Mouse (Mus musculus): ENCODE results near the gene Vwa3b. TPM values are rescaled to one million over a fixed set of nuclear protein-coding genes. Genes with fewer than 3 reads are reported as not detected.

Vwa3b gene
- polyA plus RNA-seq, 1 experiment from 2014 or later: not detected

DNA sequence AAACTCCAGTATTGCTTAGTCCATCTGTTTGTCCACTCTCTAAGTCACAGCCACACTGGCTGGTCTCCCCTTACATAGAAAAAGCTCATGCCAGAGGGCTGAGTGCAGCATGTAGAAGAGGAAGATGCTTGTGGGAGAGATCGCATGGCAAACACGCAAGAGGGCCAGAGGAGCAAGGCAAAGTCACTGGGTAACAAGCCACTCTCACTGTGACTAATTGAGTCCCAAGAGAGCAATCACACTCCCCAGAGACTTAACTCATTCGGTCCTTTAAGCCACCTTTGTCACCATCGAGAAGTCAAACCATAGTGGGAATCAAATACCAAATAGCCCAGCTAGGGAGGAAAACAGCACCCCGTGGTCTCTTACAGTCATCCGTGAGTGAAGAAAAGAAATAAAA is 38.2 kb upstream of the Vwa3b start:
- no peak overlapping the region for H3K27ac ChIP-seq (ENCODE audit: low read depth, low read length)
- no peaks in the 10 kb centered on the region for H3K36me3 ChIP-seq (ENCODE audit: control insufficient read depth, insufficient read depth, low read length)
- WGBS: 87% methylated on average over 6 of the region's 6 CpGs
- no peaks in the 10 kb centered on the region for H3K4me1 ChIP-seq (replicated peaks; ENCODE audit: control insufficient read depth, insufficient read depth, low read length)
- no peak for DNase-seq (ENCODE audit: low spot score)
- no peak overlapping the region for H3K4me2 ChIP-seq
- H3K9ac ChIP-seq (ENCODE audit: low read depth, low read length): no peak overlapping the region
- H3K4me3 ChIP-seq (ENCODE audit: low read depth, low read length): no peak overlapping the region
- H3K9me3 ChIP-seq (ENCODE audit: control insufficient read depth, low read length): no peaks in the 10 kb centered on the region
- H3K27me3 ChIP-seq (replicated peaks; ENCODE audit: control insufficient read depth, insufficient read depth, low read length): peaks cover 3% of the 10 kb centered on the region
- no peak for ATAC-seq (replicated peaks; ENCODE audit: low FRiP score)

DNA sequence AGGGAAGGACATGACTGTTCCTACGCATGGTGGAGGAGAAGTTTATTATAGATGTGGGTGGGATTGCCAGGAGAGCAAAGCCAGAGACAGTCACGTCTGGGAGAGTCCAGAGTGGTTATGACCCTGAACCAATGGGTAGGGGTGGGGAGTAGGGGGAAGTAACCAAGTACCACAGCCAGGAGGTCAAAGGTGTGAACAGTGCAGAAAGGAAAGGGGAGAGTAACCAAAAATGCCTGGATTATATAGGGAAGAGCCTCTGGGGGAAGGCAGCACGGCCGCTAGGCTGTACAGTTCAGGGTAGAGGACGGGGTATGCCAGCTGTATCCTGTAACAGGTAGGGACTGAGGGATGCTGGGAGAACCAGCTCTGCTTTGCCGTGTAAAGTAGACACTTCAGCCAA is 37.8 kb upstream of the Vwa3b start:
- Histone ChIP-seq H3K27ac (ENCODE audit: low read depth, low read length) (no peak overlapping the region), H3K36me3 (ENCODE audit: control insufficient read depth, insufficient read depth, low read length) (no peaks in the 10 kb centered on the region)
- WGBS: 71% methylated on average over 6 of the region's 6 CpGs

DNA sequence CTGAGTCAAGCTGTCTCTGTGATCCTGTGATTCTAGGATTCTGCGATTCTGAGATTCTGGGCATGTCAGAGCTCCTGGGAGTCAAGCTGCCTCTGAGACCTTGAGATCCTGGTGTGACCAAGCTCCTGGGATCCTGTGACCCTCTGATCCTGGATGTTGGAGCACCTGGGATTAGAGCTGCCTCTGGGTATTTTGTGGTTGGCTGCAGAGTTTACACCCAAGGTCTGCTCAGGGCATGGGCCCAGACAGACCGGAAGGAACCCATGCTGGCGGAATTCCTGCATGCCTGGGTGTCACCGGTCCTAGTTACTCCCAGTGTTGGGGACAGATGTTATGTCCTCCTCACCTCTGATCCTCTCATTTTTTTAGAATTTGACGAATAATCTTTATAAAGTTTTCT is 32.1 kb upstream of the Vwa3b start:
- Histone ChIP-seq H3K36me3 (ENCODE audit: control insufficient read depth, insufficient read depth, low read length) (no peaks in the 10 kb centered on the region), H3K27me3 (replicated peaks; ENCODE audit: control insufficient read depth, insufficient read depth, low read length) (no peaks in the 10 kb centered on the region), H3K4me2 (no peak overlapping the region), H3K27ac (ENCODE audit: low read depth, low read length) (no peak overlapping the region), H3K9me3 (ENCODE audit: control insufficient read depth, low read length) (no peaks in the 10 kb centered on the region), H3K4me3 (ENCODE audit: low read depth, low read length) (no peak overlapping the region), H3K4me1 (replicated peaks; ENCODE audit: control insufficient read depth, insufficient read depth, low read length) (no peaks in the 10 kb centered on the region), H3K9ac (ENCODE audit: low read depth, low read length) (no peak overlapping the region)
- no peak for DNase-seq (ENCODE audit: low spot score)
- WGBS: 90% methylated on average over 5 of the region's 5 CpGs
- ATAC-seq (replicated peaks; ENCODE audit: low FRiP score): no peak

More for the DNA sequence above, 37.8 kb upstream of the Vwa3b start:
- ATAC-seq (replicated peaks; ENCODE audit: low FRiP score) (no peak), DNase-seq (ENCODE audit: low spot score) (no peak)
- H3K9me3 ChIP-seq (ENCODE audit: control insufficient read depth, low read length): no peaks in the 10 kb centered on the region
- no peak overlapping the region for H3K9ac ChIP-seq (ENCODE audit: low read depth, low read length)
- H3K4me3 ChIP-seq (ENCODE audit: low read depth, low read length): no peak overlapping the region
- no peaks in the 10 kb centered on the region for H3K4me1 ChIP-seq (replicated peaks; ENCODE audit: control insufficient read depth, insufficient read depth, low read length)
- H3K27me3 ChIP-seq (replicated peaks; ENCODE audit: control insufficient read depth, insufficient read depth, low read length): peaks cover 3% of the 10 kb centered on the region
- no peak overlapping the region for H3K4me2 ChIP-seq

DNA sequence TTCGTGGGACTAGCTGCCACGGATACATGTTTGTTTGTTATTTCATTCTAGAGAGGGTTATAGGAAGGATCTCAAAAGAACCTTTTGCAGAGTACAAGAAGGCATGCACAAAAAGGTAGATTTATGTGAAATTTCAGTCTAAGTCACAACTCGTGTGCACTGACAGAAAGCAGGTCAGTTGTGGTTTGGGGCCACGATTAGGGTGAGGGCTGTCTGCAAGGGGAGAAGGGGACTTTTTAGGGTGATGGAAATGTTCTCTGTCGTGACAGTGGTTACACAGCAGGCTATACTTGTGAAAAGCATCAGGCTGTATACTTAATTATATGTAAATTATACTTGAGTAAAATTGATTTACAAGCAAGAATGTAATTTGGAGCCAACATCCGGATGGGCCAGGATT is 30.6 kb upstream of the Vwa3b start:
- no peak overlapping the region for H3K9ac ChIP-seq (ENCODE audit: low read depth, low read length)
- H3K4me3 ChIP-seq (ENCODE audit: low read depth, low read length): no peak overlapping the region
- DNase-seq (ENCODE audit: low spot score): no peak
- no peak for ATAC-seq (replicated peaks; ENCODE audit: low FRiP score)
- H3K27ac ChIP-seq (ENCODE audit: low read depth, low read length): no peak overlapping the region
- no peaks in the 10 kb centered on the region for H3K4me1 ChIP-seq (replicated peaks; ENCODE audit: control insufficient read depth, insufficient read depth, low read length)
- no peaks in the 10 kb centered on the region for H3K36me3 ChIP-seq (ENCODE audit: control insufficient read depth, insufficient read depth, low read length)
- 51% methylated on average over 6 of the region's 6 CpGs for WGBS
- H3K9me3 ChIP-seq (ENCODE audit: control insufficient read depth, low read length): no peaks in the 10 kb centered on the region
- H3K27me3 ChIP-seq (replicated peaks; ENCODE audit: control insufficient read depth, insufficient read depth, low read length): no peaks in the 10 kb centered on the region
- H3K4me2 ChIP-seq: no peak overlapping the region

DNA sequence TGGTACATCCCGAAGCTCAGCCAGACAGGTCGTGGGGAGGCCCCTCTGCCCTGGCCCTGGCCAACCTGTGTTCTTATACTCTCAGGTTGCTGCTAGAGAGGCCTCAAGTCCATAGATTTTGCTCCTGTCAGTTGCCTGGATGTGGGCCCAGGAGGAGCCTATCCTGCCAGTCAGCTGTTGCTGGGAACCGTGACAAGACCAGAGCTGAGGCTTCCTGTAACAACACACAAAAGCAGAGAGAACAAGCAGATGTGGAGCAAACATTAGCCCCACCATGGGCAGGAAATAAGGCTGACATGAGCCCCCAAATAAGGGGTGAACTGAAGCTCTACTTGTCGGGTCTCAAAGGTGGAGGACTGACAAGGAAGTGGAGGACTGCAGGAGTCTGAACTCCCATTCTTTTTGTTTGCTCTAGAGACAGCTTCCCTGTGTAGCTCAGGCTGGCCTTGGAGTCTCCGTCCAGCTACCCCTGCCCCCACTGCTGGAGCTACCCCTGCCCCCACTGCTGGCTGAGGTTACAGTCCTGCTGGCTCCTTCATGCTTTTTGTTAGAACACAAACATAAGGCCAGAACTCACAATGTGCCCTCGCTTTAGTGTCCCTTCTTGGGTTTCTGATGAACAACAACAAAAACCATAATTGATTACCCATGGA is 29.7 kb upstream of the Vwa3b start:
- no peaks in the 10 kb centered on the region for H3K9me3 ChIP-seq (ENCODE audit: control insufficient read depth, low read length)
- H3K4me1 ChIP-seq (replicated peaks; ENCODE audit: control insufficient read depth, insufficient read depth, low read length): no peaks in the 10 kb centered on the region
- ATAC-seq (replicated peaks; ENCODE audit: low FRiP score) (no peak), DNase-seq (ENCODE audit: low spot score) (no peak)
- H3K4me2 ChIP-seq: no peak overlapping the region
- H3K36me3 ChIP-seq (ENCODE audit: control insufficient read depth, insufficient read depth, low read length): no peaks in the 10 kb centered on the region
- WGBS: 59% methylated on average over 6 of the region's 6 CpGs
- no peaks in the 10 kb centered on the region for H3K27me3 ChIP-seq (replicated peaks; ENCODE audit: control insufficient read depth, insufficient read depth, low read length)
- H3K4me3 ChIP-seq (ENCODE audit: low read depth, low read length): no peak overlapping the region
- H3K27ac ChIP-seq (ENCODE audit: low read depth, low read length): no peak overlapping the region
- H3K9ac ChIP-seq (ENCODE audit: low read depth, low read length): no peak overlapping the region

DNA sequence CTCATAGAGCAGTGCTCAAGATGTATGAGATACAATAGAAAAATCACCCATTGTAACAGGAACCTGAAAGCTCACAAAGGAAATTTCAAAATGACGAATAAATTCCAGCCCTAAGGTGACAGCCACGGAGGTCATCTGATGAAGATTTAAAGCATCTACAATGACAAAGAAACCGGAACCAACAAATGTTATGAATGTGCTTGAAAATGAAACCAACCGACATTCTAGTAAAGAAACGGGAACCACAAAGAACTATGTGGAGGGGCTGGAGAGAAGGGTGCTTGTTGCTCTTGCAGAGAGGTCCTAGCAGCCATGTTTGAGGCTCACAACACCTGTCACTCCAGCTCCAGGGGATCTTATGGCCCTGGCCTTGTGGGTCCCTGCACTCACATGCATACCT is 26.1 kb upstream of the Vwa3b start:
- Histone ChIP-seq H3K27ac (ENCODE audit: low read depth, low read length) (no peak overlapping the region), H3K4me1 (replicated peaks; ENCODE audit: control insufficient read depth, insufficient read depth, low read length) (no peaks in the 10 kb centered on the region), H3K27me3 (replicated peaks; ENCODE audit: control insufficient read depth, insufficient read depth, low read length) (no peaks in the 10 kb centered on the region), H3K9me3 (ENCODE audit: control insufficient read depth, low read length) (no peaks in the 10 kb centered on the region), H3K9ac (ENCODE audit: low read depth, low read length) (no peak overlapping the region), H3K4me2 (no peak overlapping the region), H3K4me3 (ENCODE audit: low read depth, low read length) (no peak overlapping the region), H3K36me3 (ENCODE audit: control insufficient read depth, insufficient read depth, low read length) (no peaks in the 10 kb centered on the region)
- WGBS: 66% methylated on average over 5 of the region's 5 CpGs
- DNase-seq (ENCODE audit: low spot score) (no peak), ATAC-seq (replicated peaks; ENCODE audit: low FRiP score) (no peak)

- Histone ChIP-seq H3K4me3 (ENCODE audit: low read depth, low read length) (no peak overlapping the region), H3K36me3 (ENCODE audit: control insufficient read depth, insufficient read depth, low read length) (no peaks in the 10 kb centered on the region), H3K4me2 (no peak overlapping the region), H3K4me1 (replicated peaks; ENCODE audit: control insufficient read depth, insufficient read depth, low read length) (no peaks in the 10 kb centered on the region), H3K9me3 (ENCODE audit: control insufficient read depth, low read length) (no peaks in the 10 kb centered on the region), H3K27me3 (replicated peaks; ENCODE audit: control insufficient read depth, insufficient read depth, low read length) (no peaks in the 10 kb centered on the region), H3K9ac (ENCODE audit: low read depth, low read length) (no peak overlapping the region), H3K27ac (ENCODE audit: low read depth, low read length) (no peak overlapping the region)
- WGBS: 39% methylated on average over 7 of the region's 7 CpGs
- ATAC-seq (replicated peaks; ENCODE audit: low FRiP score) (no peak), DNase-seq (ENCODE audit: low spot score) (no peak)
Measured at GRCm38 (mm10) chr1:37001636-37002315, 24.6 kb upstream of the Vwa3b start.

DNA sequence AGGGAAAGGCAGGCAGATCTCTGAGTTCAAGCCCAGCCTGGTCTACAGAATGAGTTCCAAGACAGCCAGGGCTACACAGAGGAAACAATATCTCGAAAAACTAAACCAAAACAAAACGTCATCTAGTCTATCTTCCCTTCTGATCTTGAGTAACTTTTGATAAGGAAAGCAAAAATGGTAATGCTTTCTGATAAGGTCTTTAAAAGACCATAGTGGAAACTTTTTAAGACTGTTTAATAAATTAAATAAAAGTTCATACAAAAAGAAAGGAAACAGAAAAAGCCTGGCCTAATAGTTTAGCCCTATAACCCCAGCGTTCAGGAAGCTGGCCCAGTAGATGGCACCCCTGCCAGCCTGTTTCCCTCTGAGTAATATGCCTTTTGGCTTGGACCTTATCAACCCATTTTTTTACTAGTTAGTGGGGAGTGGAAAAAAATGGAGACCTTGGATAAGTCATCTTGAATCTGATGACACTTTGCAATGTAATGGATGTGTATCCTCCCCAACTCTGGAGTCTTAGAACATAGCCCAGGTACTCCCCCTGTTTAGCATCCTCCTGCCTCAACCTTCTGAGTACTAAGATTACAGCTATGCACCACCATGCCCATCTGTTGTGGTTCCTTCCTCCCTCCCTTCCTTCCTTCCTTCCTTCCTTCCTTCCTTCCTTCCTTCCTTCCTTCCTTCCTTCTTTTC is 23.9 kb upstream of the Vwa3b start:
- 53% methylated on average over 3 of the region's 3 CpGs for WGBS
- DNase-seq (ENCODE audit: low spot score): no peak
- H3K4me2 ChIP-seq: no peak overlapping the region

DNA sequence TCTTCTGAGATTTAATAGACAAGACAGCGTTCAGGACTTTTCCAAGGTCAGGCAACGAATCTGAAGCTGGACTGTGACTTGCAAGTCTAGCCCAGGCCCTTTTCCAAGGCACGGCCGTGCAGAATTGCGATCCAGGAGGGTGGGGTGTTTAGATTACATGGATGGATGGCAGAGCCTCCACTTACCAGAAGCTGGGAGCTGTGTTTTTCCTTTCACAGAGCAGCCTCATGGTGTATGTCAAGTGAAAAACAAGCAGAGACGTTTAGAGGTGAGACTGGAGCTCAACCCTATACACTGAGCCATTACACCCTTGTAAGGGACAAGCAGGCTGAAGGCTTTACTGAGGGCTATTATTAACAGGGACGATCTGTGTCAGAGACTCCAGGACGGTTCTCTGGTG is 21.9 kb upstream of the Vwa3b start:
- H3K9me3 ChIP-seq (ENCODE audit: control insufficient read depth, low read length): no peaks in the 10 kb centered on the region
- no peaks in the 10 kb centered on the region for H3K27me3 ChIP-seq (replicated peaks; ENCODE audit: control insufficient read depth, insufficient read depth, low read length)
- 78% methylated on average over 8 of the region's 8 CpGs for WGBS
- H3K36me3 ChIP-seq (ENCODE audit: control insufficient read depth, insufficient read depth, low read length): no peaks in the 10 kb centered on the region
- H3K27ac ChIP-seq (ENCODE audit: low read depth, low read length): no peak overlapping the region
- H3K4me3 ChIP-seq (ENCODE audit: low read depth, low read length): no peak overlapping the region
- ATAC-seq (replicated peaks; ENCODE audit: low FRiP score) (no peak), DNase-seq (ENCODE audit: low spot score) (no peak)
- no peak overlapping the region for H3K4me2 ChIP-seq
- no peak overlapping the region for H3K9ac ChIP-seq (ENCODE audit: low read depth, low read length)
- H3K4me1 ChIP-seq (replicated peaks; ENCODE audit: control insufficient read depth, insufficient read depth, low read length): no peaks in the 10 kb centered on the region

More for the DNA sequence above, 23.9 kb upstream of the Vwa3b start:
- Histone ChIP-seq H3K4me1 (replicated peaks; ENCODE audit: control insufficient read depth, insufficient read depth, low read length) (no peaks in the 10 kb centered on the region), H3K9me3 (ENCODE audit: control insufficient read depth, low read length) (no peaks in the 10 kb centered on the region), H3K36me3 (ENCODE audit: control insufficient read depth, insufficient read depth, low read length) (no peaks in the 10 kb centered on the region), H3K4me3 (ENCODE audit: low read depth, low read length) (no peak overlapping the region), H3K27me3 (replicated peaks; ENCODE audit: control insufficient read depth, insufficient read depth, low read length) (no peaks in the 10 kb centered on the region), H3K27ac (ENCODE audit: low read depth, low read length) (no peak overlapping the region), H3K9ac (ENCODE audit: low read depth, low read length) (no peak overlapping the region)
- no peak for ATAC-seq (replicated peaks; ENCODE audit: low FRiP score)
